Mouse (Mus musculus) heart, embryonic 16.5 days (tissue): ENCODE results near the gene Ccdc30. TPM values are rescaled to one million over a fixed set of nuclear protein-coding genes. Genes with fewer than 3 reads are reported as not detected.

Experiments
- ATAC-seq: fragments of 200-750 bp; cut with Nextera tagmentation; replicated peaks from 2 replicates; pipeline ENCODE4 v1.8.0; 2017; ENCODE audit warnings: moderate number of reproducible peaks; ENCODE audit not compliant: insufficient read depth, low FRiP score; ENCODE audit errors: extremely low read depth
- H3K27ac ChIP-seq: fragments of 300-500 bp; sonication (generic); 2 replicates; pipeline ENCODE4 v1.5.1; 2014; ENCODE audit warnings: mild to moderate bottlenecking, low read length, control low read depth, moderate library complexity
- H3K27me3 ChIP-seq: fragments of 300-500 bp; sonication (generic); 2 replicates; pipeline ENCODE4 v1.6.1; 2014; ENCODE audit warnings: low read length, mixed read lengths; ENCODE audit not compliant: control insufficient read depth, insufficient read depth
- H3K36me3 ChIP-seq: fragments of 300-500 bp; sonication (generic); 2 replicates; pipeline ENCODE4 v1.6.1; 2014; ENCODE audit not compliant: control insufficient read depth, insufficient read depth
- H3K4me1 ChIP-seq: fragments of 300-500 bp; sonication (generic); 2 replicates; pipeline ENCODE4 v1.6.1; 2014; ENCODE audit warnings: low read length, mixed read lengths; ENCODE audit not compliant: control insufficient read depth, insufficient read depth
- H3K4me2 ChIP-seq: fragments of 300-500 bp; sonication (generic); 2 replicates; pipeline ENCODE4 v1.6.1; 2014; ENCODE audit warnings: low read depth, mild to moderate bottlenecking, control low read depth, low read length
- H3K4me3 ChIP-seq: fragments of 300-500 bp; sonication (generic); 2 replicates; pipeline ENCODE4 v1.5.1; 2014; ENCODE audit warnings: mild to moderate bottlenecking, control low read depth, low read length
- H3K9ac ChIP-seq: fragments of 300-500 bp; sonication (generic); 2 replicates; pipeline ENCODE4 v1.6.1; 2014; ENCODE audit warnings: low read length, control low read depth
- H3K9me3 ChIP-seq: fragments of 300-500 bp; sonication (generic); replicated peaks from 2 replicates; pipeline ENCODE4 v1.6.1; 2016; ENCODE audit warnings: low read length; ENCODE audit not compliant: control insufficient read depth
- WGBS: fragments of 180-500 bp; shearing (Covaris S2); extraction: QIAGEN DNeasy Blood & Tissue Kit; methylation state at CpG from one replicate; pipeline ENCODE4 v1.1.7; 2014; 5-methylcytosine and 5-hydroxymethylcytosine counted together
- polyA plus RNA-seq: library from polyadenylated mRNA; unstranded; fragments of >200 nt; fragmentation: Nextera tagmentation; extraction: Ambion mirVana; gene quantifications from 2 replicates; pipeline ENCODE4 v1.2.1, GENCODE M21; 2015

Gene Ccdc30
- polyA plus RNA-seq, 1 experiment from 2014 or later: 4.0 TPM

DNA sequence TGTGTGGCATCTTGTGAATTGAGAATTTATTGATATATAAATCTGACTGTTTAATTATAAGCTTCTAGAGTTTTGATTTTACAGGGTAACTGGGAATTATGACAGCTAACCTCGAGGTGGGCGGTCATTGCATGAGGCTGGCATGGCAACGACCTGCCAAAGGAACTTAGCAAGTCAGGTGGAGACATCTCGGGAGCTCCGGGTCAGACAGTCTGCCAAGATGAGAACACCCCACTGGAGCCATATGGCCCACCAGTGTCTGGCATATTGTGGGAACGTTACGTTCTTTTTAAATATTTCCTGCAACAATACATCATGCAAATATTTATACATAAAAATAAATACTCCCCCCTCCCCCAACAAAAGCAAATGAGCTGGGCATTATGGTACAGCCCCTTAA lies 16.6 kb downstream of the Ccdc30 start:
- Histone ChIP-seq H3K27me3 (no peaks in the 10 kb centered on the region), H3K9me3 (peaks cover 13% of the 10 kb centered on the region), H3K36me3 (0 out of 2 replicates have a peak, but pooled peaks cover 2% of the 10 kb centered on the region), H3K4me1 (no peaks in the 10 kb centered on the region), H3K4me2 (no peak overlapping the region), H3K4me3 (no peak overlapping the region), H3K27ac (no peak overlapping the region), H3K9ac (no peak overlapping the region)
- WGBS: 75% methylated on average over 7 of the region's 7 CpGs
- no peak for ATAC-seq

DNA sequence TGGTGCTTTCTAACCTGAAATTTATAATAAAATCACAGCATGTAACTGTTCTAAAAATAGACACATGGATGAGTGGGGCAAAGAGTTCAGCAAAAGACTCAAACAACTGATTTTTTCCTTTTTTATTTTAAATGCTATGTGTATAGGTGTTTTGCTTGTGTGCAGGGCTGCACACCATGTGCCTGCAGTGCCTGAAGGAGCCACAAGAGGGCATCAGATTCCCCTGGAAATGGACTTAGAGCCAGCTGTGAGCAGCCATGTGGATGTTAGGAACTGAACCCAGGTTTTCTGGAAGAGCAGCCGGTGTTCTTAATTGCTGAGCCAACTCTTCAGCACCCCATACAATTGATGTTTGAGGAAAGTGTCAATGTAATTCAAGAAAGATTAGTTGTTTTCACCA lies 25.0 kb downstream of the Ccdc30 start:
- 93% methylated on average over 1 of the region's 1 CpGs for WGBS
- no peak overlapping the region for H3K4me3 ChIP-seq
- no peak overlapping the region for H3K4me2 ChIP-seq
- H3K4me1 ChIP-seq: no peaks in the 10 kb centered on the region
- H3K36me3 ChIP-seq: no peaks in the 10 kb centered on the region
- peaks cover 3% of the 10 kb centered on the region for H3K9me3 ChIP-seq
- no peak overlapping the region for H3K9ac ChIP-seq
- H3K27ac ChIP-seq: no peak overlapping the region
- no peaks in the 10 kb centered on the region for H3K27me3 ChIP-seq
- no peak for ATAC-seq

DNA sequence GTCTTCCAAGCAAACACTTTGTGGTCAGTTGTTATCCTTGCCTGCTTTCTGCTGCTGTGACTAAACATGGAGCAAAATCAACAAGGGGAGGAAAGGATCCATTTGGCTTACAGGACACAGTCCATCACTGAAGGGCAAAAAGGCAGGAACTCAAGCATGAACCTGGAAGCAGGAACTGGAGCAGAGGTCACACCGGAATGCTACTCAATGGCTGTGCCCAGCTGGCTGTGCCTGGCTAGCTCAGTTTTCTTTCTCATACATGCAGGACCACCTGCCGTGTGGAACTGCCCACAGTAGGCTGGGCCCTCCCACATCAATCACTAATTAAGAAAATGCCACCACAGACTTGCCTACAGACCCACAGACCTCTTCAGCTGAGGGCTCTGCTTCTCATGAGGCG lies 26.1 kb downstream of the Ccdc30 start:
- Histone ChIP-seq H3K36me3 (no peaks in the 10 kb centered on the region), H3K4me3 (no peak overlapping the region), H3K4me2 (no peak overlapping the region), H3K4me1 (no peaks in the 10 kb centered on the region), H3K27ac (no peak overlapping the region), H3K9me3 (peaks cover 3% of the 10 kb centered on the region), H3K27me3 (no peaks in the 10 kb centered on the region), H3K9ac (no peak overlapping the region)
- no peak for ATAC-seq
- WGBS: 54% methylated on average over 3 of the region's 3 CpGs

DNA sequence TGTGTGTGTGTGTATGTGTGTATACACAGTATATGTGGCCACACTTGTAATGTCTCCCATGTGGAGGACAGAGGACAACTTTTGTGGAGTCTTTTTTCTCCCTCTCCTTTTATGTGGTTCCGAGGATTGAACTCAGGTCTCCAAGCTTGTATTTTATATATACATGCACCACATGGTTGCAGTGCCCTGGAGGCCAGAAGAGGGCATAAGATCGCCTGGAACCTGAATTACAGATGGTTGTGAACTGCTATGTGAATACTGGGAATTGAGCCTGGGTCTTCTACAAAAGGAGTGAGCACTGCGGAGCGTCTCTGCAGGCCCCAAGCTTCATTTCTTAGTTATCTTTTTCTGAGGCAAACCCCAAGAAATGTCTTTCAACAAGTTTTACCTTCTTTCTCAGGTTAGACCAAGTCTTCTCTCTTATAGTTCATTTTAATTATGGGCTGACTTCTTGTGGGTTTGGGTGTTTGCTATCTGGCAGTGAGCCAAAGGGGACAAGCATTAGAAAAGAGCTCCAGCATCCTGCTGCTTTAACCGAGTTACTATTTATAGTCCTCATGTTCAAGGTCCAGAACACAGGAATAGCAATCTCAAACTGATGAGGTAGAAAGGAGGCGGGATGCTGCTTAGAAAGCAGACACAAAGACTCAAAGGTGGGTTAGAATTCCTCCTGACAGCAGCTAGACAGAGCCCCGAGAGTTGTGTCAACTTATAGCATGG lies 33.7 kb downstream of the Ccdc30 start:
- Histone ChIP-seq H3K4me1 (no peaks in the 10 kb centered on the region), H3K9ac (no peak overlapping the region), H3K27me3 (no peaks in the 10 kb centered on the region), H3K4me3 (no peak overlapping the region), H3K4me2 (no peak overlapping the region), H3K36me3 (no peaks in the 10 kb centered on the region), H3K27ac (no peak overlapping the region), H3K9me3 (no peaks in the 10 kb centered on the region)
- ATAC-seq: no peak
- 66% methylated on average over 7 of the region's 7 CpGs for WGBS

DNA sequence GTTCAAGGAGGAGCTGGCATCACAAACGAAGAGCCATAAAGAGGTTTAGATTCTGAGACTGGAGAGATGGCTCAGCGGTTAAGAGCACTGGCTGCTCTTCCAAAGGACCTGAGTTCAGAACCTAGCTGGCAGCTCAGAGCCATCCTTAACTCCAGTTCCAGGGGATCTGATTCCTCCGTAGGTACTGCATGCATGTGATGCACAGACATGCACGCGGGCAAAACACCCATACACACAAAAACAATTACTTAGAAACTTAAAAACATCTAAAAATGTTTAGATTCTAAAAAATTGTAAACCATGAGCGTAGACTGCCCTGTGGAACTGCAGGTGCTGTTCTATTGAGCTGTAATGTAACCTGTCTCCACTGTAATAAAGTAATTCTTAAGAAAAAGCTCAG lies 45.9 kb downstream of the Ccdc30 start:
- Histone ChIP-seq H3K36me3 (no peaks in the 10 kb centered on the region), H3K9me3 (no peaks in the 10 kb centered on the region), H3K27ac (no peak overlapping the region), H3K9ac (no peak overlapping the region), H3K4me2 (no peak overlapping the region), H3K27me3 (no peaks in the 10 kb centered on the region), H3K4me1 (no peaks in the 10 kb centered on the region), H3K4me3 (no peak overlapping the region)
- ATAC-seq: no peak
- WGBS: 83% methylated on average over 6 of the region's 6 CpGs

DNA sequence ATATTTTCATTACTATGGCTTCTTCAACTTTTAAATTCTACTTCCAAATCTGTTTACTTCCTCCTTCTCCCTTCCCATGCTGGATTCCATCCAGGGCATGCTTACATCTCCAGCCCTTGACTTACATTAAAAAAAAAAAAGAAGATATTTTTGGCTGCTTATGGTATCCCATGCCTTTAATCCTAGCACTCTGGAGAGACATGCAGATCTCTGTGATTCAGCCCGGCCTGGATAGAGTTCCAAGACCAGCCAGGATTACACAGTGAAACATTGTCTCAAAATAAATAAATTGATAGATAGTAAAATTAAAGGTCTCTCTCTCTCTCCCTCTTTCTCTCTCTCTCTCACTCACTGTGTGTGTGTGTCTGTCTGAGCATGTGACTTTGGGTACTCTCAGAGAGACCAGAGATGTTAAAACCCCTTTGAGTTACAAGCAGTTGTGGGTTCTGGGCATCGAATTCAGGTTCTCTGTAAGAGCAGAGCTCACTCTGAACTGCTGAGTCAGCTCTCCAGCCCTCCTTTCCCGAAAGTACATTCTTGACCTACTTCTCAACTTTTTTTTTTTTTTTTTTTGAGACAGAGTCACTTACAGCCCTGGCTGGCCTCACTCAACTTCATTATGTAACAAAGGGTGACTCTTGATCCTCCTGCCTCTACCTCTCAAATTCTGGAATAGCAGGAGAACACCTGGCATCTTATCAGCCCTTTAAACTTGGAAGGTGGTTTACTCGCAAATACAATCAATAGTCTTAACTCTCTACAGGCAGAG lies 48.4 kb downstream of the Ccdc30 start:
- no peaks in the 10 kb centered on the region for H3K36me3 ChIP-seq
- no peak for ATAC-seq
- H3K9me3 ChIP-seq: no peaks in the 10 kb centered on the region
- no peak overlapping the region for H3K4me3 ChIP-seq
- 44% methylated on average over 4 of the region's 4 CpGs for WGBS
- H3K27me3 ChIP-seq: no peaks in the 10 kb centered on the region
- no peak overlapping the region for H3K4me2 ChIP-seq
- H3K27ac ChIP-seq: no peak overlapping the region
- no peak overlapping the region for H3K9ac ChIP-seq
- H3K4me1 ChIP-seq: no peaks in the 10 kb centered on the region

DNA sequence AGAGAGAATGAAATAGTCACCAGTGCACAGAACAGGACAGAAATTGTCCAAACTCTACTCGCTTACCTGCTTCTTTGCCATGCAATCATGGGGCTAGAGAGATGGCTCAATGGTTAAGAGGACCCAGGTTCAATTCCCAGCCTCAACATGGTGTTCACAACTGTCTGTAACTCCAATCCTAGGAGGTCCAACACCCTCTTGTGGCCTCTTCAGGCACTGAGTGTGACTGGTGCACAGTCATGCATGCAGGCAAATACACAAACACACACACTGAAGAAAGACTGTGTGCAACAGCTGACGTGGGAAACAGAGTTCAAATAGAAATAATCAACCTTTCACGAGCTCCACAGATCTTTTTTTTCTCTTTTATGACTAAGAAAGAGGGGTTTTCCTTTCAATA lies 53.1 kb downstream of the Ccdc30 start:
- Histone ChIP-seq H3K27ac (no peak overlapping the region), H3K9me3 (no peaks in the 10 kb centered on the region), H3K4me1 (0 out of 2 replicates have a peak, but pooled peaks cover 2% of the 10 kb centered on the region), H3K4me2 (no peak overlapping the region), H3K9ac (no peak overlapping the region), H3K4me3 (no peak overlapping the region), H3K36me3 (no peaks in the 10 kb centered on the region), H3K27me3 (0 out of 2 replicates have a peak, but pooled peaks cover 2% of the 10 kb centered on the region)
- WGBS: 78% methylated on average over 3 of the region's 3 CpGs
- no peak for ATAC-seq

DNA sequence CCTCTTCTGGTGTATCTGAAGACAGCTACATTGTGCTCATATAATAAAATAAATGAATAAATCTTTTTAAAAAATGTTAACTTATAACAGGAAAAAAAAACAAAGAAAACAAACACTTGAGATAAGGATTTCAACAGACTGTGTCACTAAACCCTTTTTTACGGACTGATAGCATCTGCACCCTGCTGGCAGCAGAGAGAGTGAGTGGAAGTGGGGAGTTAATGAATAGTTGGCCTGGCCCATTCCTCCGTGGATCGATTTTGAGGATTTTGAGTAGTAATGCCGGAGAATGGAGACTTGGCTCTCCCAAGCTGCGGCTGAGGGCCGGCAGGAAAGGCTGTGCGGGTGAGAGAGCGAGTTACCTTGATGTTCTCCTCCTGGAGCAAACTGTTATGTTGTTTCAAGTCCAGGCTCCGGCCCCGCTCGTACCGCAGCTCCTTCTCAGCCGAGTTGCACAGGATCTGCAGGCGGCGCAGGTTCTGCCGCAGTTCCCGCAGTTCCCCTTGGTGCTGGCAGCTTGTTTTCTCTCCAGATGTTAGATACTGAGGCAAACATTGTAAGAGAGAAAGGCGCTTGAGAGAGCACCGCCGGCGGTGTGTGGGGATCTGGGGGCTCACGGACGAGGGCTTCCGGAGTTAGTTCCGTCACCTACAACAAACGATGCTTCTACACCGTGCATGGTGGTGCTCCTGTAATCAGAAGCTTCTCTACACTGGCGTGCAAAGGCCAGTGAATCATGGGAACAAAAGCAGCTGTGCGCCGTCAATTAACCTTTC lies 55.9 kb downstream of the Ccdc30 start:
- no peak; the same call in 1 of the 2 replicates for ATAC-seq
- peak overlapping the region; percentile 52 for H3K4me3 ChIP-seq
- peak overlapping the region; percentile 59 for H3K9ac ChIP-seq
- H3K27ac ChIP-seq: no peak overlapping the region
- WGBS: 7% methylated on average over 30 of the region's 30 CpGs
- no peaks in the 10 kb centered on the region for H3K36me3 ChIP-seq
- H3K27me3 ChIP-seq: peaks cover 5% of the 10 kb centered on the region; the same call in 1 of the 2 replicates
- H3K4me1 ChIP-seq: 0 out of 2 replicates have a peak, but pooled peaks cover 2% of the 10 kb centered on the region
- peak overlapping the region; percentile 67 for H3K4me2 ChIP-seq
- no peaks in the 10 kb centered on the region for H3K9me3 ChIP-seq
